Mouse (Mus musculus): ENCODE data around the gene Enpep.

Enpep gene

DNA sequence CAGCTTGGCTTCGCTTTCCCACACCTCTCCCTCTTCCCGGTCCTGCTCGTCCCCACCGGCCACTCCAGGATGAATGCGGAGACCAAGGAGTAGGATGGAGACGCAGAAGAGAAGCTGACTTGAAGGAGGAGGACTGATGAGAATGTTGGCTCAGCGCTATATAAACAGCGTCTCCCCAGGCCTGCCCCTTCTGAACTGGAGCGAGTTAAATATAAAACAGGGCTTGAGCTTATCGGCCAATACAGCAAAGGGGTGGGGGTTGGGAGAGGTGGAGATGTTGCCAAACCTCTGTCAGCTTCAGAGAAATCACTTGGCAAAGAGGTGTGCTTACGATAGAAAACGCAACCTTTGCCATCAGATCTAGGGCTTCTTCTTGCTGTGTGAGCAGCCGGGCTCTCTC, at the start of gene Enpep:
TSS of gene Enpep (minus strand) at position 135 of the 400 bp plus-strand sequence.
- peak; percentile 83; the same call in 1 of the 2 replicates for TF ChIP-seq GATA4 (IDR thresholded peaks at IDR 0.05; ENCODE audit: insufficient replicate concordance, low read length)

GRCm38 (mm10) chr3:129379109-129379508, 46.6 kb upstream of the Enpep start:
- no peak for TF ChIP-seq GATA4 (IDR thresholded peaks at IDR 0.05; ENCODE audit: insufficient replicate concordance, low read length)

DNA sequence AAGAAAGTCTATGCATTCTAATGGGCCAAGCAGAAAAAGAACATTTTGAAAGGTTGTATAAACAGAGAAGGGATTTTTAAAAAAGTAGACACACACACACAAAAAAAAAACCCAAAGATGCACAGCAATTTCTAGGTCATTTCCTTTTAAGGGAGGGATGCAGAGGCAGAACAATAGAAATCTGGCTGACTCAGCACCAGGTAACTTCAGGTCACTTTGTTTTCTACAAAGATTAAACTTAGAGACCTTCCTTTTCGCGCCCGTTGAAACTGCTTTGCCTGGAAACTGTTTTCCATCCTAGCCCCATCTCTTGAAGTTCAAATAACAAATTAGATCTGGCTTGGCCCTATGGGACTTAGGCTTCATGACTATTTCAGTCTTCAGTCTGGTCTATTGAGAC, 42.6 kb upstream of the Enpep start:
- TF ChIP-seq GATA4 (IDR thresholded peaks at IDR 0.05; ENCODE audit: insufficient replicate concordance, low read length): no peak

DNA sequence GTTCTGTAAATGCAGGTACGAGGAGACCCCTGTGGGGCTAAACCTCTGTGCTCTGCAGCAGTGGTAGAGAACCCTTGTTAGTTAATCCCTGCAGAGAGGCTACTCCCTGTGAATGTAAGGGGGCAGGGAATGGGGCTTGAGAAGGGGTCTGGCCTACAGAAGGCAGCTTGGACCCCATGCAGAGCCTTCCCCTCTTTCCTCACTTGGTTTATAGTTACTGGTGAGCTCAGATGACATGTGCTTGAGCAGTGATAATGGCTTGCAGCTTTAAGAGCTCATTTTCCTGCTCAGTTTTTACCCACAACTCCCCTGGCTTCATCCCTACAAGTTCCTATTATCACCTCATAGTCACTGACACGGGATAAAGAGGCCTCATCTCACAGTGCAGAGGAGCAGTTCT, 40.6 kb upstream of the Enpep start:
- no peak for TF ChIP-seq GATA4 (IDR thresholded peaks at IDR 0.05; ENCODE audit: insufficient replicate concordance, low read length)

- TF ChIP-seq GATA4 (IDR thresholded peaks at IDR 0.05; ENCODE audit: insufficient replicate concordance, low read length): no peak
These were observed 37.0 kb upstream of the Enpep start for GRCm38 (mm10) chr3:129369491-129369890.

- TF ChIP-seq GATA4 (IDR thresholded peaks at IDR 0.05; ENCODE audit: insufficient replicate concordance, low read length): no peak
These were observed 33.4 kb upstream of the Enpep start for GRCm38 (mm10) chr3:129365919-129366318.

- no peak for TF ChIP-seq GATA4 (IDR thresholded peaks at IDR 0.05; ENCODE audit: insufficient replicate concordance, low read length)
These were observed 32.4 kb upstream of the Enpep start for GRCm38 (mm10) chr3:129364818-129365390.

DNA sequence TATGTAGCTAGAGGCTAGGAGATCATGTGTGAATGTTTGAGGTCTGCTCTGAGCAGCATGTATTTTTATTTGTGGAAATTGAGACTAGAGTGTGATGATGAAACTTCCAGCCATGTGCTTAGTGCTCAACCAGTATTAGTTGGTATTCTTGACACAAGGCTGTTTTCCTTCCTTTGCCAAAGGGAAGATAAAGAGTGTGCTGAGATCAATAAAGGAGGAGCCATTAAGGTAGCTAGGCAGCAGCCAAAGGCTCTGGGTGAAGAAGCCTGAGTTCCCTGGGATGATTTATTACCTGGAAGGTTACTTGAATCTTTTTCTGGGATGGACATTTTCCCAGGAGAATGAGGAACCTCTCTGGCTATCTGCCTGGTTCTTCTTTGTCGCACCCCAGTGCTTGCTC, 30.9 kb upstream of the Enpep start:
- no peak for TF ChIP-seq GATA4 (IDR thresholded peaks at IDR 0.05; ENCODE audit: insufficient replicate concordance, low read length)

DNA sequence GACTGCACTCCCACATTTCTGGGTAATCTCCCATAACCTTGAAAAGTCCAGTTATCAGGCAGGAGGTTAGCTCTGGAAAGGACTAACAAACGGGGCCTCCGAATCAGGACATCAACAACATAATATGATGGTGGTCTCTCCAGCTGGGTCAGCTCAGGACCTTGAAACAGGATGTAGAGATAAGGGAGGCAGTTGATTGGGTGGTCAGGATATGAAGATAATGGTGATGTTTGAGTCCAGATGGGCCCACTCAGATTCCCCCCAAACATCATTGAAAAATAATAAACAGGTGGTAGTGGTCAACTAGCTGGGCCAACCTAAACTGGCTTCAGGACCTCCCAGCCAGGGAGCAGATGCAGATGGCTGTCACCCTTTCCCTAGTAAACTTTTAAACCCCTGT, 25.6 kb upstream of the Enpep start:
- no peak for TF ChIP-seq GATA4 (IDR thresholded peaks at IDR 0.05; ENCODE audit: insufficient replicate concordance, low read length)

DNA sequence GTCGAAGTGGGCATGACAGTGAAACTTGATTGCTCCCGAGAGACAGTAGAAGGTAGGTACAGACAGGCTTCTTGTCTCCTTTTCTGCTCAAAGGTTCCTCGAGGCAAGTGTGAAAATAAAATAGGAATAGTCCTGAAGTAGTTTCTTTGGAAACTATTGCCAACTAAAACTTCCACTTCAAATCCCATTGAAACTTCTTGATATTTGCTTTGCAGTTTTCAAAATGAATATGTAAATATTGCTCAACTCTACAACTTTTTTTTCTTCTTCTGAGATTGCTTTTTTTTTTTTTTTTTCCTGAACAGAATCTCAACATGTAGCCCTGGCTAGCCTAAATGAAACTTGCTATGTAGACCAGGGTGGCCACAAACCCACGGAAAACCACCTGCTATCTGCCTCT, 21.4 kb upstream of the Enpep start:
- TF ChIP-seq GATA4 (IDR thresholded peaks at IDR 0.05; ENCODE audit: insufficient replicate concordance, low read length): no peak

- peak; percentile 8; the same call in 1 of the 2 replicates for TF ChIP-seq GATA4 (IDR thresholded peaks at IDR 0.05; ENCODE audit: insufficient replicate concordance, low read length)
These were observed 18.9 kb upstream of the Enpep start for GRCm38 (mm10) chr3:129351320-129351877.

DNA sequence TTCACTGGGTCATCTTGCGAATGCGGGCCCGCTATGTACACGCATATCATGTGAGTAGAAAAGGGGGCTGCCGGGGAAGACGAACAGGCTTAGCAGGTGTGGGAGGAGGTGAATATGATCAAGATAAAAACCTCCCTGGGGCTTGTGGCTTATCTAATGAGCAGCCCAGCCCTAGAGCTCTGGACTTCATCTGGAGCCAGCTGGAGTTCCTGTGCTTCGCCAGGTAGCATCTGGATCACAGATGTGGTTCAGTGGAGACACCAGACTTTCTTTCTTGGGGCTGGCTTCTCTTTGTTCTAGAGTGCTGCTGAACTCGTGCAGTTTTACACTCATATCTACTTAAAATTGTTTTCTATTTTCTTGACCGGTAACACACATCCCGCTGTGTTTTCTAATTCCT, 14.8 kb upstream of the Enpep start:
- no peak for TF ChIP-seq GATA4 (IDR thresholded peaks at IDR 0.05; ENCODE audit: insufficient replicate concordance, low read length)

GRCm38 (mm10) chr3:129342767-129343166, 10.2 kb upstream of the Enpep start:
- TF ChIP-seq GATA4 (IDR thresholded peaks at IDR 0.05; ENCODE audit: insufficient replicate concordance, low read length): no peak

GRCm38 (mm10) chr3:129341066-129341465, 8.5 kb upstream of the Enpep start:
- no peak for TF ChIP-seq GATA4 (IDR thresholded peaks at IDR 0.05; ENCODE audit: insufficient replicate concordance, low read length)

DNA sequence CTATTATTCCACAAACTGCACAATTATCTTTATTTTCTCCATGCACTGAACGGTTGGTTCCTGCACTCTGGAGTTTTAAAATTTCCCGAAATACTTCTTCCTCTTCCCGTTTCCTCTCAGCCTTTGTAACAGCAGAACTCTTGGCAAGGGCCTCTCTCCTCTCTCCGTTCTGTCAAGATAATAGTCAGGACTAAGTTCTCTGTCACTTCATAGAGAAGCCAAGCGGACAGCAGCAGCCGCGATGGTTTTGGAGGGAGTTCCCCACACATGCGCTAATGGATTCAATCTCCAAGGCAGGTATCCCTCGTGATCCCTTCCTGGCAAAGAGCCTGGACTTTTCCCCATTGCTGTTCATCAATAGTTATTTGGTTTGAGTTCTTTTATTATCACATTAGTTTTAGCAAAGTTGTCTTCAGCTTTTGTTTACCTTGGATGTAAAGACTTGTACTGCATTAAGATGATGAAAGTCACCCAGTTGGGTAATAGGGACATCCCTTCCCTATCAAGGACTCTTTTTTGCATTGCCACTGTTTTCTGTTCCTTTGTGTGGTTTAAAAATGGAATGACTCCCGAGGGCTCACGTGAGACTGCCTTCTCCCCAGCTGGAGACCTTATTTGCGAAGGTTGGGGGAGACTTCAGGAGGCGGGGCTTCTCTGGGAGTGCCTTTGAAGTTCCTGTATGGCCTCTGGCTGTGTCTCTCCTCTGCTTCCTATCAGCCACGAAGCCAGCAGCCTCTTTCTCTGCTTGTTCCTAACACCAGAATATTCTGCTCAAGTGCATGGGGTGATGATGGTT, 6.0 kb upstream of the Enpep start:
- TF ChIP-seq GATA4 (IDR thresholded peaks at IDR 0.05; ENCODE audit: insufficient replicate concordance, low read length): peak; percentile 69; the same call in 1 of the 2 replicates

DNA sequence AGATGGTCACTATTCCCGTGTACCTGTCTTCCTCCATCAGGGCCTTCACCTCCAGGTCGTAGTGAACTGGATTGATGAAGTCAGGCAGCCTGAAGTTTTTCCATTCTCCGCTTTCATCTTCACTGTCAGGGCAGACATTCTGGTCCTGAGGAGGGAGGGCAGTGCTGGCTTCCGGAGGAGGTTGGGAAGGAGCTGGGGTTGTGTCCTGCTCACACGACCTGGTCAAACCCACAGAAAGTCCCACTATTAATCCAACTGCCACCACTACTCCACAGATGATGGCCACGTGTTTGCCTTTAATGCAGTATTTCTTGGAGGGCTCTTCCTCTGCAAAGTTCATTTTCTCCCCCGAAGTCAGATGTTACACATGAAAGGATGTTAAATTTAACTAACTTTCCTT, 378 bp downstream of the Enpep start:
- TF ChIP-seq GATA4 (IDR thresholded peaks at IDR 0.05; ENCODE audit: insufficient replicate concordance, low read length): no peak

All from liver, adult (tissue).